Mouse (Mus musculus) heart, embryonic 14.5 days (tissue): Measurements from ENCODE around the gene Dab1. TPM values are rescaled to one million over a fixed set of nuclear protein-coding genes. Genes with fewer than 3 reads are reported as not detected.

Source experiments
- ATAC-seq: fragments of 200-750 bp; cut with Nextera tagmentation; 2 replicates; pipeline ENCODE4 v1.8.0; 2017; ENCODE audit warnings: low read depth, moderate TSS enrichment; ENCODE audit not compliant: insufficient number of reproducible peaks, insufficient read depth, low FRiP score
- H3K27ac ChIP-seq, 2 experiments: fragments of 200-500 bp in 1 of 2; fragments of 300-500 bp in 1 of 2; sonication (generic) in 1 of 2; replicated peaks in 1 of 2; 2 replicates each; pipeline ENCODE4 v1.5.1; 2012 to 2014; ENCODE audit warnings: low read depth in 2 of 2, low read length in 2 of 2, control low read depth in 1 of 2, mild to moderate bottlenecking in 1 of 2, mixed read lengths in 1 of 2; ENCODE audit not compliant: control insufficient read depth in 1 of 2, insufficient read depth in 1 of 2
- H3K27me3 ChIP-seq: fragments of 300-500 bp; sonication (generic); 2 replicates; pipeline ENCODE4 v1.6.1; 2014; ENCODE audit warnings: mild to moderate bottlenecking, low read length, control low read depth; ENCODE audit not compliant: control insufficient read depth, insufficient read depth
- H3K36me3 ChIP-seq: fragments of 300-500 bp; sonication (generic); 2 replicates; pipeline ENCODE4 v1.6.1; 2014; ENCODE audit warnings: mild to moderate bottlenecking, control low read depth, low read length, mixed read lengths; ENCODE audit not compliant: control insufficient read depth, insufficient read depth
- H3K4me1 ChIP-seq, 2 experiments: fragments of 200-500 bp in 1 of 2; fragments of 300-500 bp in 1 of 2; sonication (generic) in 1 of 2; 2 replicates each; pipeline ENCODE4 v1.6.1; 2012 to 2014; ENCODE audit warnings: low read length in 2 of 2, control low read depth in 1 of 2, mixed read lengths in 1 of 2; ENCODE audit not compliant: control insufficient read depth in 2 of 2, insufficient read depth in 2 of 2
- H3K4me2 ChIP-seq: fragments of 300-500 bp; sonication (generic); 2 replicates; pipeline ENCODE4 v1.6.1; 2014; ENCODE audit warnings: mild to moderate bottlenecking, low read length
- H3K4me3 ChIP-seq, 2 experiments: fragments of 200-500 bp in 1 of 2; fragments of 300-500 bp in 1 of 2; sonication (generic) in 1 of 2; 2 replicates each; pipeline ENCODE4 v1.5.1; 2012 to 2014; ENCODE audit warnings: low read length in 2 of 2, mild to moderate bottlenecking in 2 of 2, control low read depth in 1 of 2, low read depth in 1 of 2, moderate library complexity in 1 of 2; ENCODE audit not compliant: control insufficient read depth in 1 of 2, insufficient read depth in 1 of 2
- H3K9ac ChIP-seq: fragments of 300-500 bp; sonication (generic); 2 replicates; pipeline ENCODE4 v1.6.1; 2014; ENCODE audit warnings: mild to moderate bottlenecking, low read length
- H3K9me3 ChIP-seq: fragments of 300-500 bp; sonication (generic); 2 replicates; pipeline ENCODE4 v1.6.1; 2016; ENCODE audit warnings: low read length, control low read depth; ENCODE audit not compliant: control insufficient read depth
- WGBS: fragments of 180-500 bp; shearing (Covaris S2); extraction: QIAGEN DNeasy Blood & Tissue Kit; methylation state at CpG from one replicate; pipeline ENCODE4 v1.1.7; 2014; 5-methylcytosine and 5-hydroxymethylcytosine counted together
- polyA plus RNA-seq: library from polyadenylated mRNA; unstranded; fragments of >200 nt; fragmentation: Nextera tagmentation; extraction: Ambion mirVana; gene quantifications from 2 replicates; pipeline ENCODE4 v1.2.1, GENCODE M21; 2014

Dab1 gene
- polyA plus RNA-seq, 1 experiment from 2014 or later = 0.99 TPM

DNA sequence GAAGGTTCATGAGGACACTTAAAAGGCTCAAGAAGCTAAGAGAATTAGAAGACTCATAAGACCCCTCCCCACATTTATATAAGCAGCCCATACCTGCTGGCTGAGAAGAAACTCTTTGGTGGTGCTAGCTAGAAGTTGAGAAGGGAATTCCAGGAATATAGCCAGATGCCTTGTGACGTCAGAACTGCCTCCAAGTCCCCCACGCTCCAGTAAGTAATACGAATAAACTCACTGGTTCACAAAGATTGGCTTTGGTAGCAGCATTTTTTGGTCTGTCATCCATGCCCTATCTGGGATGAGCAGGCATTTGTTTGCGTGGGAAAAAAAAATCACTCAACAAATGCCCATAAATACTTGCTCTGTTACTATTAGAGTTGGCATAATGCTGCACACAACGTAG is 816.6 kb downstream of the Dab1 start:
- 84% methylated on average over 5 of the region's 5 CpGs for WGBS
- no peak overlapping the region for H3K4me2 ChIP-seq

DNA sequence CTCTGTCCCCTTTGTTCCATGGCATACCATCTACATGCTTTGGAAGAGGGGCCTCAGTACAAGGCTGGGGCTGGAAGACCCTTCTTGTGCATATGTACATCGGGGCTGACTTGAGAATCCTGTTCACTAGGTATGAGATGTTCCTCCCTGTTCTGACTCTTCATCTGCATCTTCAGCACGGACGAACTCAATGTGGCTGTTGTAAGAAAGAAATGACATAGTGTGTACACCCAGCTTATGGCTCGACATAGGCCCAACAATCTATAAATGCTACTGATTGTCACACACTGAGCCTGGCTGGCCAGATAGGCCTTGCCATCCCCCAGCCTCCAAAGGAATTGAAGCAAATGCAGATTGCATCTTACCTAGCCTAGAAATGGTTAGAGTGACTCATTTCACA is 817.3 kb downstream of the Dab1 start:
- Histone ChIP-seq H3K9me3 (no peaks in the 10 kb centered on the region), H3K4me3 (no peak overlapping the region), H3K9ac (no peak overlapping the region), H3K36me3 (no peaks in the 10 kb centered on the region), H3K27ac (no peak overlapping the region), H3K4me1 (no peaks in the 10 kb centered on the region), H3K4me2 (no peak overlapping the region), H3K27me3 (no peaks in the 10 kb centered on the region)
- 92% methylated on average over 4 of the region's 4 CpGs for WGBS
- no peak for ATAC-seq

More for the DNA sequence above, 816.6 kb downstream of the Dab1 start:
- no peaks in the 10 kb centered on the region for H3K36me3 ChIP-seq
- H3K9ac ChIP-seq = no peak overlapping the region
- H3K27ac ChIP-seq = no peak overlapping the region
- H3K9me3 ChIP-seq = no peaks in the 10 kb centered on the region
- H3K4me1 ChIP-seq = no peaks in the 10 kb centered on the region
- H3K27me3 ChIP-seq = no peaks in the 10 kb centered on the region
- no peak for ATAC-seq
- H3K4me3 ChIP-seq = no peak overlapping the region

DNA sequence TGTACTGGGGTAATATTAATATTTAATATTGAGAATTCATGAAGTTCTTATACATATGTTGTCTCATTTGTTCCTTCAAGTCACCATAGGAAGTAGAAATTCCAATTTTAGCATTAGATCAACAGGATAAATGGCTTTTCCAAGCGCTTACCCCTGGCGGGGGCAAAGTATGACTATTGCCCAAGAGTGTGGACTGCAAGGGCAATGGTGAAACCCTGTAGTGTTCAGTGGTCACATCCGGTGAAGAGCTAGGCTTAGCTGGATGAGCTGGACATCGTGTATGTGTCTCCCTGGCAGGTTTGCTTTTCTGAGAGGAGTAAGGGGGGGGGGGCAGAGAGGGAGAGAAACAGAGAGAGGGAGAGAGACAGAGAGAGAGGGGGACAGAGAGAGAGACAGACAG is 819.6 kb downstream of the Dab1 start:
- no peak overlapping the region for H3K4me3 ChIP-seq
- no peak for ATAC-seq
- no peaks in the 10 kb centered on the region for H3K27me3 ChIP-seq
- WGBS = 77% methylated on average over 4 of the region's 4 CpGs
- H3K27ac ChIP-seq = no peak overlapping the region
- no peaks in the 10 kb centered on the region for H3K9me3 ChIP-seq
- H3K9ac ChIP-seq = no peak overlapping the region
- H3K4me1 ChIP-seq = no peaks in the 10 kb centered on the region
- H3K36me3 ChIP-seq = no peaks in the 10 kb centered on the region
- no peak overlapping the region for H3K4me2 ChIP-seq

DNA sequence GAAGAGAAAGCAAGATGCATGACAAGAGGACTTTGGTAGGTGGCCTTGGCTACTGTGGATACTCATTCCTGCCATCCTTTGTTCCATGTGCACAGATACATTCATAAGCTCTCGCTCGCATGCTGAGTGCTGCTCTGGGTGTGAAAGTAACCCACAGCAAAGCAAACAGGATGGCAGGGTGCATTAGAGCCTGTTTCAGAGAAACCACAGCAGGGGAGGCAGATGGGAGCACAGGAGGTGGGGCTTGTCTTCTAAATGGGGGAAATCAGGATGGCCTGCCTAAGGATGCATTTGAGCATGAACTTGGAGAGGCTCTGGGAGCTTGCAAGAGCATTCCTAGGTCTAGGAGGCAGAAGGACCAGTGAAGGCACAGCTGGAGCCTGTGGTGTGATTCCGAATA is 820.5 kb downstream of the Dab1 start:
- 68% methylated on average over 3 of the region's 3 CpGs for WGBS
- Histone ChIP-seq H3K9me3 (no peaks in the 10 kb centered on the region), H3K4me3 (no peak overlapping the region), H3K27ac (no peak overlapping the region), H3K27me3 (no peaks in the 10 kb centered on the region), H3K9ac (no peak overlapping the region), H3K36me3 (no peaks in the 10 kb centered on the region), H3K4me2 (no peak overlapping the region), H3K4me1 (no peaks in the 10 kb centered on the region)
- ATAC-seq = no peak

DNA sequence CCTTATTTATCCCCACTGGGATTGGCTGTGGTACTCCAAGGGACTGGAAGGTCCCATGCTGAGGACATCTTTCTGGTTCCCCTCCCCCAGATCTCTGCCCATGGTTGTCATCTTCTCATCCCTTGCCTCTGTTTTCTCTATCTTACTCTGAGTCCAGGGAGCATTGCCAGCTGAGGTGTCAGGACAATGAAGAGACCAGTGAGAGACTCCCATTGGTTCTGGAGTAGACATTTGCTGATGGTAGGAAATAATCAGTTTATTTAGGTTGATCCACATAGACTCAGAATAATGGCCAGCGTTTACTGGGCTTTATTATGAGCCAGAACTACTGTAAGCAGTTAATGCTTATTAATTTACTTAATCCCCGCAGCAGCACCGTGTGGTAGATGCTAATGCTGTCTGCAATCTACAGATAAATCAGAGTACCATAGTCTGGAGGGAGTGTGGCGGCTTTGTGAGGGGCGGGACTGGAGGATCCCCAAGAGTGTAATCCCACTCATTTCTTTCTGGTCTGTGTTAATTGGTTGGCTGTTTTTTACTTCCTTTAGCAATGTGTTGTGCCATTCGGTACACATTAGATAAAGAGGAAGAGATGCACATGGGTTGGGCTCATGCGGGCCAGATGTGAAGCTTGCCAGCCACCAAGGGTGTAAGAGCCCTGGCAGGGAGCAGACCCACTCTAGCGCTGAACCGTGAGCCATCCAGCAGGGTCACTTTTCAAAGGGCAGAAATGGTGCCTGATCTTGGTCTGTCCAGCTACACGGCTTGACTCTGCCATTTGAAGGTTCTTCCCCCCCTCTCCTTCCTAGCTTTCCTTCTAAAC is 824.0 kb downstream of the Dab1 start:
- H3K27me3 ChIP-seq = no peaks in the 10 kb centered on the region
- H3K4me3 ChIP-seq = no peak overlapping the region
- H3K4me2 ChIP-seq = no peak overlapping the region
- ATAC-seq = no peak
- H3K27ac ChIP-seq = no peak overlapping the region
- no peaks in the 10 kb centered on the region for H3K9me3 ChIP-seq
- no peaks in the 10 kb centered on the region for H3K4me1 ChIP-seq
- H3K9ac ChIP-seq = no peak overlapping the region
- H3K36me3 ChIP-seq = no peaks in the 10 kb centered on the region
- 70% methylated on average over 10 of the region's 10 CpGs for WGBS

DNA sequence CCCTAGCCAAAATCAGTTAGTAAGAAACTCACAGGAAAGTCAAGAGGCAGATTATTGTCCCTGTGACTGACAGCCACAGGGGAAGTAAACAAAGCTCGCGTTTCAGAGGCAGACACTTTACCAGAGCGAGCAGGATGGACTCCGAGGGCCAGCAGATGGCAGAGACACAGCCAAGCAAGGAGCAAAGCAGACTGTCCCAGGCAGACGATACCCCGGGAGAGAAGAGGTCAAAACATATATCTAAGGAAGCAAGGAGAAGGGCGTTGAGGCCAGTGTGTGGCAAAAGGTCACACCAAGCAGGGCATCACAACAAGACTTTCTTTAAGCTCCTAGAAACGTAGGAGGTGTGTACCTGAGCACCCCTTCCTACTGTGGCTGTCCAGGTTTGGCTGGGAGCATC is 824.6 kb downstream of the Dab1 start:
- Histone ChIP-seq H3K4me1 (no peaks in the 10 kb centered on the region), H3K4me2 (no peak overlapping the region), H3K36me3 (no peaks in the 10 kb centered on the region), H3K4me3 (no peak overlapping the region), H3K27me3 (no peaks in the 10 kb centered on the region), H3K27ac (no peak overlapping the region), H3K9ac (no peak overlapping the region), H3K9me3 (no peaks in the 10 kb centered on the region)
- ATAC-seq = no peak
- WGBS = 28% methylated on average over 8 of the region's 8 CpGs

DNA sequence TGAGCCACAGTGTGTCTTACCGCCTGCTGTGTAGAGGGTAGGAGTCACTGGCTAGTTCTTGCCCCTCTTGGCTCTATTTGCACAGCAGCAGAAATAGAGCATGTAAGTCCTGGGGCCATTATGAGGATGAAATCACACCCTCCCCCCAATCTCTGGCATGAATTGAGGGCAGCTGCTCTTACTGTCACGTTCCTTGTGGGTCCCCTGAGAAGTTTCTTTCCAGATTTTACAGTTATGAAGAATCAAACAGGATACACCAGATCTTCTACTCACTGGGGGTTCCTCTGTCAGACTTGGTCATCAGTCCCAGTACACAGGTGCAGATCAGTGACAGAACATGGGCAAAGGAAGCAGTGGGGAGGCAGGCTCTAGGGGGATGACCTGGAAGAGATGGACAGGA is 825.8 kb downstream of the Dab1 start:
- Histone ChIP-seq H3K27me3 (no peaks in the 10 kb centered on the region), H3K9ac (no peak overlapping the region), H3K9me3 (no peaks in the 10 kb centered on the region), H3K4me1 (no peaks in the 10 kb centered on the region), H3K4me2 (no peak overlapping the region), H3K27ac (no peak overlapping the region), H3K36me3 (no peaks in the 10 kb centered on the region), H3K4me3 (no peak overlapping the region)
- ATAC-seq = no peak
- 82% methylated on average over 2 of the region's 2 CpGs for WGBS

DNA sequence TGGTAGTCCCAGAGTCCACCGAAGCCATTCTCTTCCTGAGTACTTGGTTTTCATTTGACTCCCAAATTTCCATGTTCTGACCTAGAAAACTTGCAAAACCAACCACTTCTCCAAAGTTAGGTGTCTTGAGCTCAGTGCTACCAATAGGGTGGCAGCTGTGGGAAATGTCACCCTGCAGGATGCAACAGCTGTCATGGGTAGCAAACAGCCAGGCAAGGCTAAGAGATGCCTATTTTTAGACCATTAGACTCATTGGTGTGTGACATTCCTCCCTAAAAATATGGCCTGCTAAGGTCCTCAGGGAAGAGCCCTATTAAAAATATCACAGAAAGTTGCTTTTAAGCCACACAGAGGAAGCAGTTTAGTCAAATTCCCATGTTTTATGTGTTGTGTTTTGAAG is 829.0 kb downstream of the Dab1 start:
- H3K4me3 ChIP-seq = no peak overlapping the region
- ATAC-seq = no peak
- H3K27ac ChIP-seq = no peak overlapping the region
- H3K4me1 ChIP-seq = no peaks in the 10 kb centered on the region
- WGBS = 95% methylated on average over 1 of the region's 1 CpGs
- no peaks in the 10 kb centered on the region for H3K36me3 ChIP-seq
- no peak overlapping the region for H3K9ac ChIP-seq
- no peak overlapping the region for H3K4me2 ChIP-seq
- H3K27me3 ChIP-seq = no peaks in the 10 kb centered on the region
- H3K9me3 ChIP-seq = no peaks in the 10 kb centered on the region
